Mouse (Mus musculus) cerebral cortex, adult 2 months (tissue): Measurements from ENCODE around the gene Cyp27b1.

Source experiments
- WGBS: fragments of 180-500 bp; shearing (Covaris S2); methylation state at CpG from one replicate; pipeline ENCODE4 v1.1.7; 2018; 5-methylcytosine and 5-hydroxymethylcytosine counted together

The Cyp27b1 gene

DNA sequence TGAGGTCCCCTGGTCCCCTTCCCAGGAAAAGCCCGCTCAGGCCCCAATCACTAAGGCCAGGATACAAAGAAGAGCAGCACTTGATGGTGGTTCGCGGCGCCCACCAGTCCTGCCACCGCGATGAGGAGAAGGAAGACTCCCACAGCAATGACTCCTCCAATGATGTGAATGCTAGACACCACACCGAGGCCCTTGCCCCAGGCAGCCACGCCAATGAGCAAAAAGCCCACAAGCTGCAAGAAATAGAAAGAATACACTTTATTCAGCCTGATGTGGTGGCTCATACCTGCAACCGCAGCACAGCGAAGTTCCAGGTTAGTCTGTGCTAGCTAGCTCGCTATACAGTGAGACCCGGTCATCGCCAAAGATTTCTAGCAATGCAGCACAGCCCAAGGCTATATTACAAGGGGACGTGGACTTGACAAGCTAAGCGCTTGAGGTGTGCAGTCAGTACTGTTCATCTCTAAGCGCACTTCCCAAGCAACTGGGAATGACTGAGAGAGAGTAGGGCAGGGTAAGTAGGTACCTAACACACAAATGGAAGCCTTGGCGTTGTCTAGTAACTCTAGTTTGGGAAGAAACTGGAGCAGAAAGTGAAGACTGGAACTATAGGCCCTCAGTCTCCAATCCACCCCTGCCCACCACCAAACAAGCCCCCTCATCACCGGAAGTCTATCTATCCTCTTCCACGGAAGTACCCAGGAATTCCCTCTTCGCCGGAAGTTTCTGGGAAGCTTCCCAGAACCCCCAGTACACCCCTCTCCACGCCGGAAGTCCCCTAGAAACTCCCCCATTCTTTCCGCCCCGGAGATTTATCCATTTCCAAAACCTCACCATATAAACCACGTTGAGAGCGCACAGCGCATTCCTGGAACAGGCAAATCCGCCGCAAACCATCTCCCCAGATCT lies 21.5 kb downstream of the Cyp27b1 start:
- 6% methylated on average over 30 of the region's 30 CpGs for WGBS

DNA sequence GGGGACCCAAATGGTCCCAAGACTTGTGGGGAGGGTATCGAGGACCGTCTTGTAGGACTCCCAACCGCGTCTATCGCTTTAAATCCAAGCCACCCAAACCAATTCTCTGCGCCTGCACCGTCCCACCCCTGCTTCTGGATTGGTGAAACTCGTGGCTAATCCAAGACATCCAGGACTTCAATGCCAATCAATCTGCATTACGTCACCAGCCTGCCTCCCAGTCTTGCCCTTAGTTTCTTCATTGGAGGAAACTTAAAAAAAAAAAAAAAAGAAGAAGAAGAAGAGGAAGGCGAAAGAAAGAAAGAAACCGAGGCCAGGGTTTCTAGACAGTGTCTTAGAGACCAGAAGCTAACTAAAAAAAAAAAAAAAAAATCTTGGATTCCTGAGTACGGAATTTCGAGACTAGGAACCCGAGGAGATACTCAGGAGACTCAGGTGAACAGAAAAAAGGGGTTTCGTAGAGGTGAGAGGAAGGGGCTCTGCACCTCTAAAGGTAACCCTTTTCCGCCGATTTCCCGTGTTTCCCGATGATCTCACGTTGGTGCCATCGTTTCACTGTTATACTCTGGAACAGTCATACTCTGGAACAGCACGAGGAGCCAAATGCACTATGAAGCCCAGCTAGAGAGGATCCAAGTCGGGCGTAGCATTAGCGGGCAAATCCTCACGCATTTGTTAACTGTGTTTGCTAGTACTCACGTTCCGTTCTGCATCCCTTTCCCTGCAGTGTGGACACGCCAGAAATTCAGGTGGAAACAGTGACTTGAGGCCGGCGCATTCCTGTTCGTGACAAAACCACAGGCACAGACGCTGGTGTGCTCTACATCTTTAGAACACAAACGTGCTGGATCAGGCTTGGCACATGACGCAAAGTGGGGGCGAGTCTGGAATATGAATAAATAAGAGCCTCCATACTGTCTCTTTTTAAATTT lies 22.4 kb downstream of the Cyp27b1 start, which contains the start of gene Tspan31:
Gene Tspan31 (minus strand): TSS at position 75 of the 932 bp plus-strand sequence.
- under 1% methylated on average over 36 of the region's 36 CpGs for WGBS

DNA sequence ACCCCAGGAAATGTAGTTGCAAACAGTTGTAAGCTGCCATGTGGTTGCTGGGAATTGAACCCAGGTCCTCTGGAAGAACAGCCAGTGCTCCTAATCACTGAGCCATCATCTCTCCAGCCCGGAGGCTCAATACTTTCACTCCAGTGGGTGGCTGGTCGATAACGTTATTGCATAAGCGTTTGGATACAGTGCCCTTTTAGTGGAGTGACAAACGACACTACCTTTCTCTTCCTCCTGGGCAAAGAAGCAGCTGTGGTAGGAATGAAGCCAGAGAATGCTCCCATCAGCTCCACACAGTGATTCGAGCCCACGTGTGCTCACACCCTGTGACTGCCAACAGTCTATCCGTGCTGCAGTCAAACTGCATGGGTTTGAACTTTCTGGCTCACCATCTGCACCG lies 23.2 kb downstream of the Cyp27b1 start:
- WGBS, result 41% methylated on average over 9 of the region's 9 CpGs

DNA sequence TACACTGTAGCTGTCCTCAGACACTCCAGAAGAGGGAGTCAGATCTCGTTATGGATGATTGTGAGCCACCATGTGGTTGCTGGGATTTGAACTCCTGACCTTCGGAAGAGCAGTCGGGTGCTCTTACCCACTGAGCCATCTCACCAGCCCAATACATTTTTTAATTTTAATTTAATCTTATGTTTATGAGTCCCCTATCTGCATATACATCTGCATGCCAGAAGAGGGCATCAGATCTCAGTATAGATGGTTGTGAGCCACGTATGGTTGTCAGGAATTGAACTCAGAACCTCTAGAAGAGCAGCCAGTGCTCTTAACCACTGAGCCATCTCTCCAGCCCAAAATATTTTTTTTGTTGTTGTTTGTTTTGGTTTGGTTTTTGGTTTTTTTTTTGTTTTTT lies 24.2 kb downstream of the Cyp27b1 start:
- 59% methylated on average over 4 of the region's 4 CpGs for WGBS

DNA sequence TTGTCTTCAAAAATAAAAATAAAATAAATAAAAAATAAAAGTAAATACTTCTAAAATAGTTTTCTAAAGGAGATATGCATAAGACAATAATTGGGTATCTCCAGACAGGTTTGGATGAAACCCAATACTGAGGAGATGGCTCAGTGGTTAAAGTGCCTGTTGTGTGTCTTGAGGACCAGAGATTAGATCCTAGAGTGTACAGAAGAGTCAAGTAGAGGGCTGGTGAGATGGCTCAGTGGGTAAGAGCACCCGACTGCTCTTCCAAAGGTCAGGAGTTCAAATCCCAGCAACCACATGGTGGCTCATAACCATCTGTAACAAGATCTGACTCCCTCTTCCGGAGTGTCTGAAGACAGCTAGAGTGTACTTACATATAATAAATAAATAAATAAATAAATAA lies 24.9 kb downstream of the Cyp27b1 start:
- 76% methylated on average over 2 of the region's 2 CpGs for WGBS

DNA sequence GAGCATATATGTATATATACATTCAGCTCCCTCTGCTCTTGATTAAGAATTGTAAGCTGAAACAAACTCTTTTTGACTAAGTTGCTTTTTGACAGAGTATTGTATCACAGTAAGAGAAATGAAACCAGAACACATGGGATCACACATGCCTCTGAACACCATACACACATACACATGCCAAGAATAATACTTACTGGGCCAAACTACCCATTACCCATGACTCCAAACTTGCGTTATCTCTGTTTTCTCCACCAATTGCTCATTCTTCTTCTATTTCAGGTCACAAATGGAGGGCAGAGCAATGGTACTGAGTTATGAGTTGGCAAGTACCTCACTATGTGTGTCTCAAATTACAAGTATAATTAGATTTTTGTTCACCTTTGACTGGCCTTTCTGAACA lies 25.9 kb downstream of the Cyp27b1 start:
- 95% methylated on average over 1 of the region's 1 CpGs for WGBS

DNA sequence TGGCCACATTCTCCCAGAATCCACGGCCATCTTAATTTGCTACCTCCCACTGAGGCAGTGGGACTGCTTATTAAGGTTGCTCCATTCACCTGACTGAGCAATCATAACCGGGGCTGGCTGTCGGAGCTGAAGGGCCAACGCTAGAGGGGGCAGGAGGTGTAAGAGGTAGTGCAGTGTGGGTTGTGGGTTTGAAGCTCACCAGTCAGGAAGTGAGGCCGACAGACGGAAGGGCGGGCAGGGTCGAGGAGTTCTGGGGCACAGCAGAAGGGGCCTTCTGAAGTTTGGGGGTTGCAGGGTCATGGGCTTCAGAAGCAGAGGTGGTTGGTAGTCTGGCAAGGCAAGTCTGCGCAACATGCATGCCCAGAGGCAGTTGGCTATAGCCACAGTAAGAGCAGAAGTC lies 27.0 kb downstream of the Cyp27b1 start, which contains the start of gene Agap2:
Gene Agap2 (plus strand): TSS at position 205 of the 400 bp plus-strand sequence.
- WGBS, result 65% methylated on average over 9 of the region's 9 CpGs

DNA sequence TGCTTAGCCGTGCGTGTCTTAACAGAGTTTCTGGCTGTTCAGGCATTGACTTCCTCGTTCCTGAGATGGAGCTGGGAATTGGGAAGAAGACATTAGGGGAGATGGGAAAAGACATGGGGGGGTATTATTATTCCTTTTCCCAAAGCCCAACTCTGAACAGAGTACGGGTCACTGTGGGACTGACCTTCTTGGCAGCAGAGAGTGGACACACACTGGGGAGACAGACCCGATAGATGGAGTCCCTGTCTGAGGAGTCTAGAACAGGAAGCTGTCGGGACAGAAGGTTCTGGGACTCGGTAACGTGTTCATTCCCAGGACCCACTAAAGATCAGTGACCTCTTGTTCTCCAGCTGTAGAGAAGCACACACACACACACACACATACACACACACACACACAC lies 27.6 kb downstream of the Cyp27b1 start:
- 67% methylated on average over 8 of the region's 8 CpGs for WGBS

DNA sequence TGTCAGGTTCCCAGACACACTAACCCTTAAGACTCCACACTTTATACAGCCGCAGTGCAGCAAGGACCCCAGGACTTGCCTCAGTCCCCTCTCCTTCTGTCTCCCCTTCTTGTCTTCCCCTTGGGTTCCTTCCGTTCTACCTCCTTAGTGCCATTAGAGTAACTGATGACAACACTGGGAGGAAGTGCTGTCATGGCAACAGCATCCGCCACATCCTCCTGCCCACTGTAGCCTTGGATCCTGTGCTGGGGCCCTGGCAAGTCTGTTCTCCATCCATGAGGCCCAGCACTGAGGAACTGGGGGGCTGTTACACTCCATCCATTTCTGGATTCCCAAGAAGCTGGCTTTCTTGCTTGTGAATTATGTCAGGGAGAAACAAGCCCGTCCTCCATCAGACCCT lies 28.0 kb downstream of the Cyp27b1 start:
- WGBS, result 36% methylated on average over 4 of the region's 4 CpGs

DNA sequence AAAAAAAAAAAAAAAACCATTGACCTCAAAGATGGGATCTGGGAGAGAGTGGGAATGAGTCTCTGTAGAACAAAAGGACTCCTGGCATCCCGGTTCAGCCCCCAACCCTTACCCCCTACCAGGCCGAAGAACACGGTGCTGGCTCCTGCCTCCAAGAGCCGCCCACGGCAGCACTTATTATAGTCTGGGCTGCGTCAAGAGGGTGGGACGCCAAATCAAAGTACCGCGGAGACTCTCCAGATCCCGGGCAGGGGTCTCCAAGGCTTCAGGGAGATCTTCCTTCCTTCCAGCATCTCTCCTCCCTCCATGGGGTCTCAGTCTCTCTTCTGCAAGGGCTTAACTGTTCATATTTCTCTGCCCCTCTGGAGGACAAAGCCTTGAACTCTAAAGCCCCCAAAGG lies 29.5 kb downstream of the Cyp27b1 start:
- WGBS, result 27% methylated on average over 10 of the region's 10 CpGs

DNA sequence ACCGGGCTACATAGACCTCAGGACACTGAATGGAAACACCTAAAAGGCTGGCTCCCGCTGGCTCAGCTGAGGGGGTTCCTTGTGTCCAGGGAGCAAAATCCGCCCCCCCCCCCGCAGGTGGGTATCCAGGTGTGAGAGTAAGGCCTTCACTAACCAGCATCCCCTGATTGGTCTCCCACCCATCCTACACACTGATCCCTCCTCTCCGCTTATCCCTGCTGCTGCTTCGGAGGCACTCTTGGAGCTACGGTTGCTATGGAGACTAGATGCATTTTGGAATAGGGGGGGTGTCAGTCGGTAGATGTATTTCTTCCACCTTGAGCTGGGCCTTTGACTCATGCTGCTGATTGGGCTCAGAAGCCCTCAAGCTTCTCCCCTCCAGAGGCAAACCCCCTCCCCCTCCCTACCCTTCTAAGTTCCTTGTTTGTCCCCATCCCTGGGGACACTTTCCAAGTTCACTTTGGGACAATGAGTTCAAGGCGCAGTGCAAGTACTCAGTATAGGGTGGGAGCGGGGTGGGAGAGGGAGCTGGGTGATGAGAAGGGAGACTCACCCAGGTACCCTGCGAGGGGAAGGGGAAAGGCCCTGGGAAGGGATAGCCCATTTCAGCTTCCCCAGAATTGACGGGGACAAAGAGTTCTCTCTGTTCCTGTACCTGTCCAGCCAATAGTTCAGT lies 30.1 kb downstream of the Cyp27b1 start:
- 2% methylated on average over 12 of the region's 12 CpGs for WGBS

DNA sequence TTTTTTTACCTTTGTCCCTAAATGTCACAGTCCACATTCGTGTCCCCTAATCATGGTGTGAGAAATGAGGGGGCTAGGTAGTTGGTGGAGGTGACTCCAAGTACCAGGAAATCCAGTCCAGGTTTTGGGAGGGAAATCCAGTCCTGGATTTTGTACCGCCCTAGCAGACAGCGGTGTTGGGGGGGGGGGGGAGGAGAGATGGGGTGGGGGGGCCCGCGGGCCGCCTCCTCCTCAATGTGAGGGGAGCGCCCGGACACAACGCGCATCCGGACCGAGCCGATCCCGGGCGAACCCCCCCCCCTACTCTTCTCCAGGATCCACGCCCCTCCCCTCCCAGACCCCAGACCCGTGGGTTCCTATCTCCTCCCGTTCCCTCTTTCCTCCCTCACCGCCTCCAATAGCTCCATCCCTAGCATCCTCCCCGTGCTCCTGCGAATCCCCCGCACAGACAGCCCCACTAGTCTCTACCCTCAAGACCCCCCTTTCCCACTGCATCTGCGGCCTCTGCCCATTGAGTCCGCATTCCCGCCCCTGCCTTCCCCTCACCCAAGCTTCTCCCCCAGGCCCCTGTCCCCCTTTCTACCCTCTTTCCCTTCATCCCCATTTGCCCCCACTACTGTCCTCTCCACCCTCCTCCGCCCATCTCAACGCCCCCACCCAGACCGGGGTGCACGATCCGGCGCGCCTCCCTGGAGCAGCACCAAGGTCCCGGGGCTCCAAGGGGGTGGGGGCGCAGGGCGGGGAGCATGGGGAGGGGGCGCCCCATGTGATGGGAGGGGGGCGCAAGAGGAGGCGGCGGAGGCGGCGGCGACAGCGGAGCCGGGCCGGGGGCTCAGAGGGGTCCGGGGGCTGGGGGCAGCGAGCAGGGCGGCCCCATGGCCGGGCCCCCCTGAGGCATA lies 30.9 kb downstream of the Cyp27b1 start:
- WGBS, result 2% methylated on average over 47 of the region's 49 CpGs

DNA sequence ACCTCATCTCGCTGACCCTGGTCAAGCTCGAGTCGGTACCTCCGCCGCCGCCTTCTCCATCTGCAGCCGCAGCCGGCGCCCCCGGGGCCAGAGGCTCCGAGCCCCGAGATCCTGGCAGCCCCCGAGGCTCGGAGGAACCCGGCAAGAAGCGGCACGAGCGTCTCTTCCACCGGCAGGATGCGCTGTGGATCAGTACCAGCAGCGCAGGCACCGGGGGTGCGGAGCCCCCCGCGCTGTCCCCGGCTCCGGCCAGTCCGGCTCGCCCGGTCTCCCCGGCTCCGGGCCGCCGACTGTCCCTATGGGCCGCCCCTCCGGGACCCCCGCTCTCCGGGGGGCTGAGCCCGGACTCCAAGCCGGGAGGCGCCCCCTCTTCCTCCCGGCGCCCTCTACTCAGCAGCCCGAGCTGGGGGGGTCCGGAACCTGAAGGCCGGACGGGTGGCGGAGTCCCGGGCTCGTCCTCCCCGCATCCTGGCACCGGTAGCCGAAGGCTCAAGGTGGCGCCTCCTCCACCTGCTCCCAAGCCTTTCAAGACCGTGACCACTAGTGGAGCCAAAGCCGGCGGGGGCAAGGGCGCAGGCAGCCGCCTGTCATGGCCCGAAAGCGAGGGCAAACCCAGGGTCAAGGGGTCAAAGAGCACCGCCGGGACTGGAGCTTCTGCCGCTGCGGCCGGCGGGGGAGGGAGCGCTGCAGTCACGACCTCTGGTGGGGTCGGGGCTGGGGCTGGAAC lies 31.8 kb downstream of the Cyp27b1 start:
- WGBS, result 10% methylated on average over 67 of the region's 70 CpGs

DNA sequence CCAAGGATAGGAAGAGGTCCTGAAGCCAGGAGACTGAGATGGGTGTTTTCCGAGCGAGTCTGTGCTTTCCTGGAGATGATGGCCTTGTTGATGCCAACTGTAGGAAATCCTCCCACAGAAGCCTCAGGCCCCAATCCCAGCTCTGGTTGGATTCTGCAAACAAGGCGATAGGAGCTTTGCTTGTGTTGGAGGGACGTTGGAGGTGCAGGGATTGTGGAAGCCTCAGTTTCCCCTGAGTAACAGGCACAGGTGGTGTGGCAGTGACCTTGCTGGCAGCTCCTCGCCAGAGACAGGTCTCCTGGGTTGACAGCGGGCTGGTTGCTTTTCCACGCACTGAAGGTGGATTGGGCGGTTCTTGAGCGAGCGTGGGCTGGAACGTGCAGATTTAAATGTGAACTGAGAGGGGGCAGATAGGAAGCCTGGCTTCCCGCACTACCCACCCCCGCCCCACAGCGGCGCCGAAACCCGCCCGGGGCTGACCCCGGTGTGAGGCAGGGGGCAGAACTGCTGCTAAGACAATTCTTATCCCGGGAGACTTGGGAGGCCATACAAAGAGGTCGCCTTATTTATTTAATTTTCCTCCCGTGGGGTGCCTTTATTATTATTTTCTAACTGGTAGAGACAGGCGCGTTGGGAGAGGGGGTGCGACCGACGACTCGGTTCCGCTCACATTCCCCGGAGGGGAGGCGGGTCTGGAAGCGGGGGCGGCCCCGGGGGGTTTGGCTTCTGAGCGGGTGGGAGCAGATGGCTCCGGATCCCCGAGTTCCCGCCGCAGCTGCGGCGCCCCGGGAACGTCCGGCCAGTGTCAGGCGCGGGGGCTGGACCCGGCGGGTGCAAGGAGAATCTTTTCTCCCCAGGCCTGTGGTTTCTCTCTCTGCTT lies 33.1 kb downstream of the Cyp27b1 start:
- WGBS, result 5% methylated on average over 48 of the region's 48 CpGs

DNA sequence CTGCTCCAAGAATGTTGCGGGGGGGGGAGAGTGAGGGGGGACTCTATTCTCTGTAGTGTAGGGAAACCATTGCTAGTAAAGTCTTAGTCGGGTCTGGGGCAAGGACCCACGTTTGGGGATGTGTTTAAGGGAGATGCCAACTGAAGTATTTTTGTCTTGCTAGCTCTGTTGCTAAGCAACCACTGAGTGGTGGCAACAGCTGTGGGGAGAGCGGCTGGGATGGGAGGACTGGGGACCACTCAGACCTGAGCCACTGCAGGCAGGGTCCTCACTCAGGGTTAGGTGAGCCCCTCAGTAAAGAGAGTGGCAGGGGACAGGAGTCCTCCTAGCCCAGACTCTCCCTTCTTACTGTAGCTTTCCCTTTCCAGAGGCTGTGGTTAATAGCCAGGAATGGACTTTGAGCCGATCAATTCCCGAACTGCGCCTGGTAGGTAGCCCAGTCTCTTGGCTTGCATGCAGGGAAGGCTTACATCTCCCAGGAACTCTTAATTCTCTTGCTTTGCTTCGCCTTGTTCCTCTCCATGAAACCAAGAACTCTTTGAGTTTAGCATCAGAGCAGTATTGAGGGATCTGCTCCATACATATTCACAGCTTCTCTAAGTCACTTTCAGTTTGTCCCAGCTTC lies 34.1 kb downstream of the Cyp27b1 start:
- 12% methylated on average over 8 of the region's 8 CpGs for WGBS

DNA sequence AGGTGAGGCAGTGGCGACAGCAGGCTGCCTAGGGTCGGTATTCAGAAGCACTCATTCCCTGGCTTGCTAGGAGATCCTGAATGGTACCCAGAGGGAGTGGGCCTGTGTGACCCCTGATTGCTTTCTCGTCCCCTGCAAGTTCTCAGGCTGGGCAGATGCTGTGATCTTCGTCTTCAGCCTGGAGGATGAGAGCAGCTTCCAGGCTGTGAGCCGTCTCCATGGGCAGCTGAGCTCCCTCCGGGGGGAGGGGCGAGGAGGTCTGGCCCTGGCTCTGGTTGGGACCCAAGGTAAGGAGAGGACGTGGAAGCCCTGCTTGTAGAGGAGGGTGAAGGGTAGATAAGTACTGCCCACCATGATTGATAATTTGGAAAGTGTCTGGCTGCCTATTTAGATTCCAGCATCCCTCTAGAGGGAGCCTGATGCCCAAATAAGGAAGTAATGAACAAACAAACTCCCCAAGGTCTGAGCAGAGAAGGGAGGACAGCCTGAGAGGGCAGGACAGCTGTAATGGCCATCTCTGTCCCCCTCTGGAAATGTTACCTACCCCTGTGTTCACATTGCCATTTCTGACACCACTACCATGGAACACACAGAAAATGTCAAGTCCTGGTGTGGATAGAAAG lies 35.4 kb downstream of the Cyp27b1 start:
- WGBS, result 36% methylated on average over 8 of the region's 8 CpGs

DNA sequence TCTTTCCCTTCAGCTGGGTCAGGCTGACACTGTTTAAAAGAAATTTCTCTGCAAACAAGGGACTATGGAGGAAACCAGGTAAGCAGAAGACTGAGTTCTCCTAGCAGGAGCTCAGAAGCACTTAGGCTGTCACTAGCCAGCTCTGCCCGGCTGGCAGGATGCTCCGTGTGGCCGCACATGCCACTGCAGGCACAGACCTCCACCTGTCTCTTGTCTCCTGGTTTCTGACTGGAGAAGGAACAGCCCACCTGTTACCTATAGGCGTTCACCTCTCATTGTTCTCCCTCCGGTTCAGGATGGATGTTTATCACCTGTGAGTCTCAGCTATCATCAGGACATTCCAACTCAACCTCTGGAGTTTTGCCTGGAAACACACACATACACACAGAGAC lies 35.9 kb downstream of the Cyp27b1 start:
- 48% methylated on average over 5 of the region's 5 CpGs for WGBS

DNA sequence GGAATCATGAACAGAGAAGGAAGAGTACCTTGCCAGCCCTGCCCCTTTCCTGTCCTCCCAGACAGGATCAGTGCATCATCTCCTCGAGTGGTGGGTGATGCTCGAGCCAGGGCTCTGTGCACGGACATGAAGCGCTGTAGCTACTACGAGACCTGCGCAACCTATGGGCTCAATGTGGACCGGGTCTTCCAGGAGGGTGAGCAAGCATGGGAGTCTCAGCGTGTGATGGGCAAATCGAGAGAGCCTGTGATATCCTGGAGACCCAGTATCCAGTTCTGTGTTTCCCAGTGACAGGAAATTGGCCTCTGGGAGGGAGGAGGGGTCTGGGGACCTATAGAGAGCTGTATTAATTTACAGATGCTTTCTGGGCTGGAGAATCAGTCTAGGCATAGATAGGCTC lies 37.0 kb downstream of the Cyp27b1 start:
- WGBS, result 89% methylated on average over 9 of the region's 9 CpGs
